Mouse (Mus musculus): ENCODE measurements at regions not wholly inside any gene's neighbourhood (a gene's known extent, or its start where the extent isn't known, plus 50 kb on each side); places are given as distances from the start of the nearest gene placed in this dataset.

GRCm38 (mm10) chr15:61446053-61446840 lies 523.4 kb upstream of the A1bg start:
- H3K4me3 ChIP-seq = no peak overlapping the region
- H3ac ChIP-seq (ENCODE audit: control insufficient read depth, insufficient read length) = no peak overlapping the region
- no peaks in the 10 kb centered on the region for H3K36me3 ChIP-seq (ENCODE audit: control insufficient read depth, insufficient read depth)
- no peak for TF ChIP-seq MAX (IDR thresholded peaks at IDR 0.05; ENCODE audit: low read depth)
- TF ChIP-seq MYOG (IDR thresholded peaks at IDR 0.05; ENCODE audit: control insufficient read depth in 1 of 3, insufficient read depth in 1 of 3, insufficient read length in 2 of 3, low read depth in 2 of 3) = no peak
- peak; percentile 70; the same call in 1 of the 2 replicates for TF ChIP-seq CEBPB (IDR thresholded peaks at IDR 0.05; ENCODE audit: insufficient read depth, poor library complexity, severe bottlenecking)
- TF ChIP-seq REST (IDR thresholded peaks at IDR 0.05; ENCODE audit: insufficient read depth, insufficient read length) = no peak
- TF ChIP-seq USF1 (IDR thresholded peaks at IDR 0.05; ENCODE audit: low read depth) = no peak
- TF ChIP-seq POLR2AphosphoS2 (IDR thresholded peaks at IDR 0.05; ENCODE audit: insufficient read length, low read depth) = no peak
- TF ChIP-seq TCF3 (IDR thresholded peaks at IDR 0.05; ENCODE audit: insufficient read length, low read depth) = no peak
- no peak overlapping the region for H3K4me2 ChIP-seq (ENCODE audit: low read depth)
- no peaks in the 10 kb centered on the region for H3K27me3 ChIP-seq (ENCODE audit: control insufficient read depth, insufficient read depth, insufficient read length)
- H3K79me2 ChIP-seq (ENCODE audit: control insufficient read depth, insufficient read depth) = no peaks in the 10 kb centered on the region

GRCm38 (mm10) chr15:61441734-61442398 lies 519.1 kb upstream of the A1bg start:
- TF ChIP-seq POLR2A (IDR thresholded peaks at IDR 0.05; ENCODE audit: insufficient read length, low read depth) = no peak
- no peak for TF ChIP-seq TCF3 (IDR thresholded peaks at IDR 0.05; ENCODE audit: insufficient read length, low read depth)
- TF ChIP-seq MYOD1 (IDR thresholded peaks at IDR 0.05; ENCODE audit: control insufficient read depth in 1 of 3, insufficient read length in 2 of 3, low read depth in 2 of 3) = no peak
- TF ChIP-seq POLR2AphosphoS2 (IDR thresholded peaks at IDR 0.05; ENCODE audit: insufficient read length, low read depth) = no peak
- TF ChIP-seq TCF12 (IDR thresholded peaks at IDR 0.05; ENCODE audit: insufficient read depth, poor library complexity, severe bottlenecking) = no peak
- no peak for TF ChIP-seq USF1 (IDR thresholded peaks at IDR 0.05; ENCODE audit: low read depth)
- no peak for TF ChIP-seq MAX (IDR thresholded peaks at IDR 0.05; ENCODE audit: low read depth)
- no peak for TF ChIP-seq E2F4 (IDR thresholded peaks at IDR 0.05; ENCODE audit: insufficient read depth)
- TF ChIP-seq SRF (IDR thresholded peaks at IDR 0.05; ENCODE audit: control insufficient read depth, insufficient read length, low read depth) = no peak
- no peak for TF ChIP-seq REST (IDR thresholded peaks at IDR 0.05; ENCODE audit: insufficient read depth, insufficient read length)
- TF ChIP-seq MYOG (IDR thresholded peaks at IDR 0.05; ENCODE audit: control insufficient read depth in 1 of 3, insufficient read depth in 1 of 3, insufficient read length in 2 of 3, low read depth in 2 of 3) = no peak
- no peak for TF ChIP-seq CEBPB (IDR thresholded peaks at IDR 0.05; ENCODE audit: insufficient read depth, poor library complexity, severe bottlenecking)
- Histone ChIP-seq H3K4me3 (no peak overlapping the region), H3K27me3 (ENCODE audit: control insufficient read depth, insufficient read depth, insufficient read length) (no peaks in the 10 kb centered on the region), H3K4me2 (ENCODE audit: low read depth) (no peak overlapping the region), H3K36me3 (ENCODE audit: control insufficient read depth, insufficient read depth) (no peaks in the 10 kb centered on the region), H3ac (ENCODE audit: control insufficient read depth, insufficient read length) (no peak overlapping the region), H3K79me2 (ENCODE audit: control insufficient read depth, insufficient read depth) (no peaks in the 10 kb centered on the region)

DNA sequence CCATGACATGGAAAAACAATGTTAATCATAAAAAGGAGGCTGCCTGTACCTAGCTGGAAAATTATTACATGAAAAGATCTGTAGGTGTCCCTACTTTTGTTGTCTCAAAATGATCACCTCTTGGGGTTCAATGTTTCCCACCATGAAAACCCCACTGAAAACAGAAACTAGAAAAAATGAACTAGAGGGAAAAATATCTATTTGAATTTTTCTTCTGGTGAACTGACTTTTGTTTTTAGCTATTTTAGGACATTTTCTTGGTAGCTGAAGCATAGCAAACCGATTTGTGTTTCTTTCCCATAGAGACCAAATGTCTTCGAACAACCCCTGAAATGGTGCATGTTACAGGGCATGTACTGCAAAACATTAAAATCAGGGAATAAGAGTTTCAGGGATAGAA lies 518.2 kb upstream of the A1bg start:
- no peak overlapping the region for H3K4me3 ChIP-seq

GRCm38 (mm10) chr15:61440284-61440683 lies 517.5 kb upstream of the A1bg start:
- no peaks in the 10 kb centered on the region for H3K79me2 ChIP-seq (ENCODE audit: control insufficient read depth, insufficient read depth)
- H3K27me3 ChIP-seq (ENCODE audit: control insufficient read depth, insufficient read depth, insufficient read length) = no peaks in the 10 kb centered on the region
- H3K4me2 ChIP-seq (ENCODE audit: low read depth) = no peak overlapping the region
- no peak overlapping the region for H3K4me3 ChIP-seq
- TF ChIP-seq E2F4 (IDR thresholded peaks at IDR 0.05; ENCODE audit: insufficient read depth) = no peak
- no peak for TF ChIP-seq MYOD1 (IDR thresholded peaks at IDR 0.05; ENCODE audit: control insufficient read depth in 1 of 3, insufficient read length in 2 of 3, low read depth in 2 of 3)
- TF ChIP-seq USF1 (IDR thresholded peaks at IDR 0.05; ENCODE audit: low read depth) = no peak
- TF ChIP-seq POLR2AphosphoS2 (IDR thresholded peaks at IDR 0.05; ENCODE audit: insufficient read length, low read depth) = no peak
- TF ChIP-seq MYOG (IDR thresholded peaks at IDR 0.05; ENCODE audit: control insufficient read depth in 1 of 3, insufficient read depth in 1 of 3, insufficient read length in 2 of 3, low read depth in 2 of 3) = no peak
- TF ChIP-seq REST (IDR thresholded peaks at IDR 0.05; ENCODE audit: insufficient read depth, insufficient read length) = no peak
- no peak for TF ChIP-seq POLR2A (IDR thresholded peaks at IDR 0.05; ENCODE audit: insufficient read length, low read depth)
- no peak for TF ChIP-seq SRF (IDR thresholded peaks at IDR 0.05; ENCODE audit: control insufficient read depth, insufficient read length, low read depth)
- no peak for TF ChIP-seq TCF3 (IDR thresholded peaks at IDR 0.05; ENCODE audit: insufficient read length, low read depth)
- TF ChIP-seq TCF12 (IDR thresholded peaks at IDR 0.05; ENCODE audit: insufficient read depth, poor library complexity, severe bottlenecking) = no peak
- no peak overlapping the region for H3ac ChIP-seq (ENCODE audit: control insufficient read depth, insufficient read length)
- no peaks in the 10 kb centered on the region for H3K36me3 ChIP-seq (ENCODE audit: control insufficient read depth, insufficient read depth)

More for the DNA sequence above, 518.2 kb upstream of the A1bg start:
- TF ChIP-seq USF1 (IDR thresholded peaks at IDR 0.05; ENCODE audit: low read depth) (no peak), MAX (IDR thresholded peaks at IDR 0.05; ENCODE audit: low read depth) (no peak), POLR2AphosphoS2 (IDR thresholded peaks at IDR 0.05; ENCODE audit: insufficient read length, low read depth) (no peak), CEBPB (IDR thresholded peaks at IDR 0.05; ENCODE audit: insufficient read depth, poor library complexity, severe bottlenecking) (no peak), MYOG (IDR thresholded peaks at IDR 0.05; ENCODE audit: control insufficient read depth in 1 of 3, insufficient read depth in 1 of 3, insufficient read length in 2 of 3, low read depth in 2 of 3) (no peak), SRF (IDR thresholded peaks at IDR 0.05; ENCODE audit: control insufficient read depth, insufficient read length, low read depth) (no peak), POLR2A (IDR thresholded peaks at IDR 0.05; ENCODE audit: insufficient read length, low read depth) (no peak), TCF3 (IDR thresholded peaks at IDR 0.05; ENCODE audit: insufficient read length, low read depth) (no peak), REST (IDR thresholded peaks at IDR 0.05; ENCODE audit: insufficient read depth, insufficient read length) (no peak), TCF12 (IDR thresholded peaks at IDR 0.05; ENCODE audit: insufficient read depth, poor library complexity, severe bottlenecking) (no peak), E2F4 (IDR thresholded peaks at IDR 0.05; ENCODE audit: insufficient read depth) (no peak), MYOD1 (IDR thresholded peaks at IDR 0.05; ENCODE audit: control insufficient read depth in 1 of 3, insufficient read length in 2 of 3, low read depth in 2 of 3) (no peak)
- no peaks in the 10 kb centered on the region for H3K27me3 ChIP-seq (ENCODE audit: control insufficient read depth, insufficient read depth, insufficient read length)
- H3K36me3 ChIP-seq (ENCODE audit: control insufficient read depth, insufficient read depth) = no peaks in the 10 kb centered on the region
- no peak overlapping the region for H3K4me2 ChIP-seq (ENCODE audit: low read depth)
- H3ac ChIP-seq (ENCODE audit: control insufficient read depth, insufficient read length) = no peak overlapping the region
- no peaks in the 10 kb centered on the region for H3K79me2 ChIP-seq (ENCODE audit: control insufficient read depth, insufficient read depth)

All from myocyte (in vitro differentiated cells).